Mouse (Mus musculus) thymus, adult 2 months (tissue): ENCODE measurements around the gene Gnb1.

ENCODE experiments used
- CTCF ChIP-seq: fragments of 200-500 bp; IDR thresholded peaks from 2 replicates; pipeline ENCODE4 v1.5.1; 2012; ENCODE audit warnings: mild to moderate bottlenecking, control low read depth, low read length, moderate library complexity, borderline replicate concordance; ENCODE audit not compliant: control insufficient read depth, poor library complexity, insufficient read depth; ENCODE audit errors: extremely low read depth
- POLR2A ChIP-seq: fragments of 200-500 bp; IDR thresholded peaks from 2 replicates; pipeline ENCODE4 v1.6.1; 2012; ENCODE audit warnings: mild to moderate bottlenecking, low read length, control low read depth, moderate library complexity; ENCODE audit not compliant: control insufficient read depth, poor library complexity, insufficient read depth; ENCODE audit errors: extremely low read depth

- TF ChIP-seq POLR2A = no peak
- TF ChIP-seq CTCF = no peak
These were observed 86.0 kb downstream of the Gnb1 start for GRCm38 (mm10) chr4:155577132-155577531.
